Mouse (Mus musculus) adrenal gland, adult 2 months (tissue): ENCODE measurements around the gene Adam26a. TPM values are rescaled to one million over a fixed set of nuclear protein-coding genes. Genes with fewer than 3 reads are reported as not detected.
"Not testable (repeated sequence)": the region's sequence is repeated elsewhere in the genome, so short reads cannot be mapped to it uniquely, and the experiment has no call there.

Source experiments
- DNase-seq: peaks from one replicate; pipeline ENCODE4 v3.0.0; 2021
- long read RNA-seq: library from polyadenylated mRNA; stranded (forward); transcript quantifications from one replicate; pipeline ENCODE4 v2.0.0, GENCODE M21; 2021
- polyA plus RNA-seq: library from polyadenylated mRNA; depleted of rRNA; stranded (reverse); fragments of >200 nt; gene quantifications from 2 replicates; pipeline ENCODE4 v1.2.3, GENCODE M21; 2012; rRNA removed
- total RNA-seq, 2 experiments: library from RNA; stranded (reverse); gene quantifications; 2 replicates each; pipeline ENCODE4 v1.2.3; 2021

Adam26a gene
- total RNA-seq (not detected), polyA plus RNA-seq (not detected in 2 replicates)
- long read RNA-seq, result 0 reads

DNA sequence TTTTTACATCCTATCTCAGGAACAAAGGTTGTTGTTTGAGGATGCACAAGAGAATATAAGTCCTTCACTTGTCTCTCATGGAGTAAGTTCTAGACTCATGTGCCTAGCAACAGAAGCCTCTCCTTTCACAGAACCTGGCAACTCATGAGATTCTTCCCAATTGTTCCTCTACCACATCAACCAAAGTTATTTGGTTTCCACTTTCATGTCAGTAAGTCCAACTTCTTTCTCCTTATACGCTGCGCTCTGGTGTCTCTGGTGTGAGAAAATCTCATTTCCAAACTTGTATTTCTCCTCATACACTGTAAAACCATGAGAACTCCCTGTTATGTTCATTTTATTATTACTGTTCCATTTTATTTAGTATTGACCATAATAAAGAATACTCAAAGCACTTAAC, at the start of gene Adam26a:
TSS of gene Adam26a (minus strand) at position 101 of the 400 bp plus-strand sequence.
- not testable (repeated sequence) for DNase-seq

DNA sequence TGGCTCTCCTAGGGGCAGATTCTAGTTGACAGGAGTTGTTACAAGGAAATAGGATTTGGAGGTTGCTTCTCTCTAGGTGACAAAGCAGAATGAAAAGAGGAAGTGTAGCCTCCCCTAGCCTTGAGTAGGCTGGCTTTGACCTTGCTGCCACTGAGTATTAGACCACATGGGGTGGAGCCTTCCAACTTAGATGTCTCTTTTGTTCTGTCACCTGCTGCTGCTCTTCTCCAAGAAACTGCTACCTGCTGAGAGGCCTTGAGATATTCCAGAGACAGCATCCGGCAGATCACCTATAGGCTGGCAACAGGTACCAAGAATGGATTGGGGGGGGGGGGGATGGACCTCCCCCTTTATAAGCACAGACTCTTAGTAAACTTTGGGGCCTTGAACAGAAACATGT, 39.5 kb upstream of the Adam26a start:
- DNase-seq, result no peak

DNA sequence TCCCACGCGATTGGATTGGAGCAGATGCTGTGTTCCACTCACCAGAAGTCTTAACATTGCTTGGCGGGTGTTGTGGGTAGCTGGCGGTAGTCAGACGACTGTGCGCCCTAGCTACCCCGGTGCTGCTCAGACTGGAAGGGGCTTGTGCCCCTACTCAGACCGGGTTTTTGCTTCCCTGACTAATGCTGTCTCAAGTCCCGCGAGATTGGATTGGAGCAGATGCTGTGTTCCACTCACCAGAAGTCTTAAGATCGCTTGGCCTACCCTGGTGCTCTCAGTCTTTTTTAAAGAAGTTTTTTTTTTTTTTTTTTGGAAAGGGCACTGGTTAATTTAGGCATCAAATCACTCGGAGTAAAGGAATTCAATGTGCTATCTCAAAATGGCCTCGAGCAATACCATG, 27.1 kb upstream of the Adam26a start:
- not testable (repeated sequence) for DNase-seq

DNA sequence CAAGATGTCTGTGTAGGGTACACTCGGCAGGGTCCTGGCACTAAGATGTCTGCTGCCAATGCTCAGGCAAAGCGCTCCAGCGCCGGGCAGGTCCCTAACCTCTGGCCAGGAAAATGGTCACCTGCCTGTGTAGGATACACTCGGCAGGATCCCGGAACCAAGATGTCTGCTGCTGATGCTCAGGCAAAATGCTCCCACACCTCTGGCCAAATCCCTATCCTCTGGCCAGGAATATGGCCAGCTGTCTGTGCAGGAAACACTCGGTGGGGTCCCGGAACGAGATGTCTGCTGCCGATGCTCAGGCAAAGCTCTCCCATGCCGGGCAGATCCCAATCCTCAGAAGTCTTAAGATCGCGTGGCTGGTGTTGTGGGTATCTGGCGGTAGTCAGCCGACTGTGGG, 26.7 kb upstream of the Adam26a start:
- not testable (repeated sequence) for DNase-seq

DNA sequence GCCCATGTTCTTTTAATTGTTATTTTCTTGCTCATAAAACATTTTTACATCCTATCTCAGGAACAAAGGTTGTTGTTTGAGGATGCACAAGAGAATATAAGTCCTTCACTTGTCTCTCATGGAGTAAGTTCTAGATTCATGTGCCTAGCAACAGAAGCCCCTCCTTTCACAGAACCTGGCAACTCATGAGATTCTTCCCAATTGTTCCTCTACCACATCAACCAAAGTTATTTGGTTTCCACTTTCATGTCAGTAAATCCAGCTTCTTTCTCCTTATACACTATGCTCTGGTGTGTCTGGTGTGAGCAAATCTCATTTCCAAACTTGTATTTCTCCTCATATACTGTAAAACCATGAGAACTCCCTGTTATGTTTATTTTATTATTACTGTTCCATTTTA, 48.5 kb downstream of the Adam26a start, which contains the start of gene Adam26b:
TSS of gene Adam26b (minus strand) at position 101 of the 400 bp plus-strand sequence.
- not testable (repeated sequence) for DNase-seq

Other genes starting within 250 kb of the Adam26a start
- gene Adam26b, start 48.6 kb downstream of the Adam26a start, total RNA-seq, result not detected
- not detected in 2 replicates for gene Adam26b, start 48.6 kb downstream of the Adam26a start, polyA plus RNA-seq
- not detected for gene Gm5346, start 50.6 kb upstream of the Adam26a start, total RNA-seq
- gene Gm5346, start 50.6 kb upstream of the Adam26a start, polyA plus RNA-seq, result not detected in 2 replicates
- gene Adam34, start 133.3 kb upstream of the Adam26a start, total RNA-seq, result not detected
- not detected in 2 replicates for gene Adam34, start 133.3 kb upstream of the Adam26a start, polyA plus RNA-seq